Mouse (Mus musculus) lung, embryonic 14.5 days (tissue): ENCODE measurements around the gene Cacnb2. TPM values are rescaled to one million over a fixed set of nuclear protein-coding genes. Genes with fewer than 3 reads are reported as not detected.

Source experiments
- ATAC-seq: fragments of 200-750 bp; cut with Nextera tagmentation; 2 replicates; pipeline ENCODE4 v1.8.0; 2017; ENCODE audit warnings: mild to moderate bottlenecking, moderate TSS enrichment, moderate library complexity; ENCODE audit not compliant: insufficient read depth
- DNase-seq: peaks from one replicate; pipeline ENCODE4 v3.0.0-alpha.2; 2015
- H3K27ac ChIP-seq: fragments of 300-500 bp; sonication (generic); 2 replicates; pipeline ENCODE4 v1.5.1; 2014; ENCODE audit warnings: low read depth, mild to moderate bottlenecking, moderate library complexity
- H3K27me3 ChIP-seq: fragments of 300-500 bp; sonication (generic); 2 replicates; pipeline ENCODE4 v1.6.1; 2014; ENCODE audit warnings: low read length, control low read depth; ENCODE audit not compliant: insufficient read depth
- H3K36me3 ChIP-seq: fragments of 300-500 bp; sonication (generic); 2 replicates; pipeline ENCODE4 v1.6.1; 2014; ENCODE audit warnings: control low read depth; ENCODE audit not compliant: insufficient read depth
- H3K4me1 ChIP-seq: fragments of 300-500 bp; sonication (generic); 2 replicates; pipeline ENCODE4 v1.6.1; 2014; ENCODE audit warnings: antibody characterized with exemption, control low read depth; ENCODE audit not compliant: insufficient read depth
- H3K4me2 ChIP-seq: fragments of 300-500 bp; sonication (generic); 2 replicates; pipeline ENCODE4 v1.6.1; 2014; ENCODE audit warnings: mild to moderate bottlenecking
- H3K4me3 ChIP-seq: fragments of 300-500 bp; sonication (generic); 2 replicates; pipeline ENCODE4 v1.5.1; 2014; ENCODE audit warnings: low read depth, low read length
- H3K9ac ChIP-seq: fragments of 300-500 bp; sonication (generic); 2 replicates; pipeline ENCODE4 v1.6.1; 2014
- H3K9me3 ChIP-seq: fragments of 300-500 bp; sonication (generic); 2 replicates; pipeline ENCODE4 v1.6.1; 2016; ENCODE audit warnings: low read depth, low read length, control low read depth
- CTCF ChIP-seq: IDR thresholded peaks from 2 replicates; pipeline ENCODE4 v1.5.1; 2016; ENCODE audit warnings: antibody characterized with exemption, low read depth
- WGBS: fragments of 180-500 bp; shearing (Covaris S2); extraction: QIAGEN DNeasy Blood & Tissue Kit; methylation state at CpG from one replicate; pipeline ENCODE4 v1.1.7; 2014; 5-methylcytosine and 5-hydroxymethylcytosine counted together
- polyA plus RNA-seq: library from polyadenylated mRNA; unstranded; fragments of >200 nt; fragmentation: Nextera tagmentation; extraction: Ambion mirVana; gene quantifications from 2 replicates; pipeline ENCODE4 v1.2.1, GENCODE M21; 2014

Gene Cacnb2
- polyA plus RNA-seq, 1 experiment from 2014 or later: 9.8 TPM

- 51% methylated on average over 1 of the region's 1 CpGs for WGBS
Measured at GRCm38 (mm10) chr2:14841272-14841671, 238.4 kb downstream of the Cacnb2 start.

GRCm38 (mm10) chr2:14846727-14847126, 243.8 kb downstream of the Cacnb2 start:
- no peaks in the 10 kb centered on the region for H3K27me3 ChIP-seq
- 67% methylated on average over 1 of the region's 1 CpGs for whole genome bisulfite sequencing
- H3K27ac ChIP-seq: no peak overlapping the region
- no peak overlapping the region for H3K4me3 ChIP-seq
- no peak overlapping the region for H3K4me2 ChIP-seq
- H3K9ac ChIP-seq: no peak overlapping the region
- no peaks in the 10 kb centered on the region for H3K36me3 ChIP-seq
- no peak for DNase-seq
- TF ChIP-seq CTCF: no peak
- H3K9me3 ChIP-seq: no peaks in the 10 kb centered on the region
- ATAC-seq: no peak
- no peaks in the 10 kb centered on the region for H3K4me1 ChIP-seq

More at GRCm38 (mm10) chr2:14841272-14841671, 238.4 kb downstream of the Cacnb2 start:
- DNase-seq (no peak), ATAC-seq (no peak)
- H3K9me3 ChIP-seq: no peaks in the 10 kb centered on the region
- H3K27ac ChIP-seq: no peak overlapping the region
- TF ChIP-seq CTCF: no peak
- no peak overlapping the region for H3K9ac ChIP-seq
- no peak overlapping the region for H3K4me3 ChIP-seq
- H3K27me3 ChIP-seq: no peaks in the 10 kb centered on the region
- no peak overlapping the region for H3K4me2 ChIP-seq
- H3K36me3 ChIP-seq: no peaks in the 10 kb centered on the region
- H3K4me1 ChIP-seq: no peaks in the 10 kb centered on the region

GRCm38 (mm10) chr2:14847188-14847587, 244.3 kb downstream of the Cacnb2 start:
- Histone ChIP-seq H3K9me3 (no peaks in the 10 kb centered on the region), H3K4me3 (no peak overlapping the region), H3K4me1 (no peaks in the 10 kb centered on the region), H3K9ac (no peak overlapping the region), H3K4me2 (no peak overlapping the region), H3K36me3 (no peaks in the 10 kb centered on the region), H3K27ac (no peak overlapping the region), H3K27me3 (no peaks in the 10 kb centered on the region)
- ATAC-seq (no peak), DNase-seq (no peak)
- no peak for TF ChIP-seq CTCF
- 85% methylated on average over 1 of the region's 1 CpGs for WGBS

- Histone ChIP-seq H3K4me3 (no peak overlapping the region), H3K27ac (no peak overlapping the region), H3K9me3 (no peaks in the 10 kb centered on the region), H3K27me3 (no peaks in the 10 kb centered on the region), H3K36me3 (no peaks in the 10 kb centered on the region), H3K9ac (no peak overlapping the region), H3K4me1 (no peaks in the 10 kb centered on the region), H3K4me2 (no peak overlapping the region)
- ATAC-seq (no peak), DNase-seq (no peak)
- no peak for TF ChIP-seq CTCF
- 81% methylated on average over 1 of the region's 1 CpGs for WGBS
Measured at GRCm38 (mm10) chr2:14850831-14851230, 247.9 kb downstream of the Cacnb2 start.

GRCm38 (mm10) chr2:14851383-14851782, 248.5 kb downstream of the Cacnb2 start:
- Histone ChIP-seq H3K4me3 (no peak overlapping the region), H3K36me3 (no peaks in the 10 kb centered on the region), H3K4me1 (no peaks in the 10 kb centered on the region), H3K4me2 (no peak overlapping the region), H3K9me3 (no peaks in the 10 kb centered on the region), H3K9ac (no peak overlapping the region), H3K27ac (no peak overlapping the region), H3K27me3 (no peaks in the 10 kb centered on the region)
- TF ChIP-seq CTCF: peak; percentile 36; the same call in 1 of the 2 replicates
- 0 out of 2 replicates have a peak, but pooled peaks have one; percentile 41 for ATAC-seq
- DNase-seq: peak; percentile 55
- 89% methylated on average over 1 of the region's 1 CpGs for WGBS

GRCm38 (mm10) chr2:14854054-14854453, 251.2 kb downstream of the Cacnb2 start:
- H3K27ac ChIP-seq: no peak overlapping the region
- H3K4me2 ChIP-seq: no peak overlapping the region
- 80% methylated on average over 2 of the region's 2 CpGs for WGBS
- H3K4me3 ChIP-seq: no peak overlapping the region
- H3K36me3 ChIP-seq: no peaks in the 10 kb centered on the region
- DNase-seq: no peak
- H3K27me3 ChIP-seq: no peaks in the 10 kb centered on the region
- no peak for ATAC-seq
- H3K9ac ChIP-seq: no peak overlapping the region
- H3K4me1 ChIP-seq: no peaks in the 10 kb centered on the region
- H3K9me3 ChIP-seq: no peaks in the 10 kb centered on the region
- no peak for TF ChIP-seq CTCF

GRCm38 (mm10) chr2:14858301-14858700, 255.4 kb downstream of the Cacnb2 start:
- Histone ChIP-seq H3K4me3 (no peak overlapping the region), H3K9ac (no peak overlapping the region), H3K4me2 (no peak overlapping the region), H3K27ac (no peak overlapping the region), H3K9me3 (no peaks in the 10 kb centered on the region), H3K27me3 (no peaks in the 10 kb centered on the region), H3K36me3 (no peaks in the 10 kb centered on the region), H3K4me1 (no peaks in the 10 kb centered on the region)
- TF ChIP-seq CTCF: no peak
- 93% methylated on average over 1 of the region's 1 CpGs for WGBS
- ATAC-seq: no peak
- DNase-seq: no peak

- no peak overlapping the region for H3K4me2 ChIP-seq
- ATAC-seq (no peak), DNase-seq (no peak)
- H3K4me1 ChIP-seq: no peaks in the 10 kb centered on the region
- no peak for TF ChIP-seq CTCF
- no peak overlapping the region for H3K27ac ChIP-seq
- no peaks in the 10 kb centered on the region for H3K27me3 ChIP-seq
- no peaks in the 10 kb centered on the region for H3K36me3 ChIP-seq
- no peak overlapping the region for H3K9ac ChIP-seq
- H3K9me3 ChIP-seq: no peaks in the 10 kb centered on the region
- WGBS: 79% methylated on average over 3 of the region's 3 CpGs
- H3K4me3 ChIP-seq: no peak overlapping the region
Measured at GRCm38 (mm10) chr2:14860350-14860749, 257.5 kb downstream of the Cacnb2 start.
